Mouse (Mus musculus) E14TG2a.4 (cell line): ENCODE measurements around the gene Fam47e.
A peak's percentile ranks its signal among the peaks of the same experiment; 100 is the strongest.
"Not testable (repeated sequence)": the region's sequence is repeated elsewhere in the genome, so short reads cannot be mapped to it uniquely, and the experiment has no call there.

Source experiments
- H3K27me3 ChIP-seq: 2 replicates; pipeline ENCODE4 v1.6.1; 2014; ENCODE audit warnings: low read length, control low read depth; ENCODE audit not compliant: insufficient read depth
- H3K36me3 ChIP-seq: 2 replicates; pipeline ENCODE4 v1.6.1; 2014; ENCODE audit warnings: low read length, control low read depth; ENCODE audit not compliant: insufficient read depth
- H3K4me1 ChIP-seq: replicated peaks from 2 replicates; pipeline ENCODE4 v1.6.1; 2014; ENCODE audit warnings: low read depth, low read length, control low read depth
- H3K4me3 ChIP-seq: replicated peaks from 2 replicates; pipeline ENCODE4 v1.5.1; 2014; ENCODE audit warnings: mild to moderate bottlenecking, low read length
- H3K9me3 ChIP-seq: 2 replicates; pipeline ENCODE4 v1.6.1; 2014; ENCODE audit warnings: low read length, control low read depth
- CTCF ChIP-seq: conservative IDR thresholded peaks from 2 replicates; pipeline ENCODE4 v1.5.1; 2014; ENCODE audit warnings: low read length
- NANOG ChIP-seq: IDR thresholded peaks from 2 replicates; pipeline ENCODE4 v1.6.1; 2014; ENCODE audit warnings: borderline replicate concordance, low read length, mixed read lengths
- POU5F1 ChIP-seq: IDR thresholded peaks from 2 replicates; pipeline ENCODE4 v1.6.1; 2014; ENCODE audit warnings: low read length, borderline replicate concordance

The Fam47e gene

DNA sequence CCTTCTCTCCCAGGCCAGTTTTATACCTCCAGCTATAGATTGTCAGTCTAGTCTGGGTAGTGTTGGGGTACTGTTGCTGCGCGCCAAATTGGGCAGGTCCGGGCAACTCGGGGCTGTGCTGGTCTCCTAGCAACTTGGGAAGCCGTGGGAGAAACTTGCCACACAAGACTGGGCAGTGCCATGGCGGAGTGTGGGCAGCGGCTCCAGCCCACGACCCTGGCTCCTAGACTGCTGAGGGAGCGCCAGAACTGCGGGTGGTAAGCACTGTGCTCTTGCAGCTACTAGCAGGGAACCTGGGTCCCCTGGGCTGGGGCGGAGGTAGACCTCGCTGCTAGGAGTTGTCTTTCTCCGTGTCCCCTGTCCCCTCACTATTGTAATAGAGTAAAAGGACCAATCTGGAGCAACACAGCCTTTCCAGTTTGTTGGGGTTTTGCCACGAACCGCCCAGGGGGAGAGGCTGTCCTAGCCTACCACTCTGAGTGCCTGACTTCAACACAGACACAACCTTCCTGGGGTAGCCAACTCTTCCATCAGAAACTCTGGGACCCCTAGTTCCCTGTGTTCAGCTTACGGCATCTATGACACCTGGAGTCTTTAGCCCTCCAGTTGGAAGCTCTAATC, at the start of gene Fam47e:
Fam47e (plus strand) TSS at position 179 of the 621 bp plus-strand sequence.
- peak within 1 kb of the TSS; percentile 67 for H3K4me3 ChIP-seq
- H3K4me1 ChIP-seq: 0 out of 2 replicates have a peak, but pooled peaks cover 4% of the 10 kb centered on the region
- no peaks in the 10 kb centered on the region for H3K36me3 ChIP-seq
- peaks cover 5% of the 10 kb centered on the region for H3K27me3 ChIP-seq
- no peaks in the 10 kb centered on the region for H3K9me3 ChIP-seq
- TF ChIP-seq NANOG: no peak
- TF ChIP-seq POU5F1: no peak
- no peak for TF ChIP-seq CTCF

DNA sequence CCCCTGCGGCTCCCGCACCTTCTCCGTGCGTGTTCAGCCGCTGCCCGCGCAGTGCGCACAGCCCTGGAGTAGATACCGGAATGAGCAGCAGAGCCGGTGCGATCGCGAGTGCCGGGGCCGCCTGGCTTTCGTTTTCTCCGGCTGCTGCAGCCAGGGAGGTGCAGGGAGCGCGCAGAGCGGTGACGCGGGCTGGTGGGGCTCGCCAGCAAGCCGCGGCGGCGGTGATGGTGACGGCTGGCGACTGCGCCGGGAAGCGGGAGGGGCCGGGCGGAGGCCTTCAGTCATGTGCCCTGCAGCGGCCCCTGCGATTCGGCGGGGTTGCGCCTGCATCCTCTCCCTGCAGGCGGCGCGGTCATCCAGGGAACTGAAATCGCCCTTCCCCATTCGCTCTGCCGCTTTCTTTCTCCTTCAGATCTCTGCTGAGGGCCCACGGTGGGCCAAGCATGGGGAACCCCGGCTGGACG, 49.4 kb upstream of the Fam47e start:
- TF ChIP-seq POU5F1: no peak
- TF ChIP-seq CTCF: no peak; the same call in 1 of the 2 replicates
- no peak for TF ChIP-seq NANOG
- Histone ChIP-seq H3K4me3 (peak overlapping the region; percentile 92), H3K9me3 (peaks cover 16% of the 10 kb centered on the region), H3K27me3 (peaks cover 2% of the 10 kb centered on the region; the same call in 1 of the 2 replicates), H3K36me3 (peaks cover 7% of the 10 kb centered on the region), H3K4me1 (peaks cover 48% of the 10 kb centered on the region)

DNA sequence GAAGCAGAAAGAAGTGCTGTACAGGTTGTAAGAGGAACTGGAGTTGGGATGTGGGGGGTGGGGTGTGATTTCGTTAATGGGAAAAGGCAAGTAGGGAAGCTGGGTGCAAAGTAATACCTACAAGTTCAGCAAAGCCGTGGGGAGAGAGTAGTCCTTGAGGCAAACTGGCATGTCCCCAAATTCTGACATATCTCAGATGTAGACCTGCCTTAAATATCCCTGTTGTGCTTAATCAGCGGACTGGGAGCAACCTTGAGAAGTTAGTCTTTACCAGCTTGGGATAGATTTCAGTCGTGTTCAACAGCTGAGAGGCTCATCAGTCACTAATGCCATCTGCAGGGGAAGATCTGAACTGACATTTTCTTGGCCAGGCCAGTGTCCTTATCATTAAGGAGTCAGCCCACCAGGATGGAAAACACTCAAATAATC, 48.6 kb upstream of the Fam47e start:
- TF ChIP-seq CTCF (peak; percentile 38), NANOG (no peak), POU5F1 (no peak)

DNA sequence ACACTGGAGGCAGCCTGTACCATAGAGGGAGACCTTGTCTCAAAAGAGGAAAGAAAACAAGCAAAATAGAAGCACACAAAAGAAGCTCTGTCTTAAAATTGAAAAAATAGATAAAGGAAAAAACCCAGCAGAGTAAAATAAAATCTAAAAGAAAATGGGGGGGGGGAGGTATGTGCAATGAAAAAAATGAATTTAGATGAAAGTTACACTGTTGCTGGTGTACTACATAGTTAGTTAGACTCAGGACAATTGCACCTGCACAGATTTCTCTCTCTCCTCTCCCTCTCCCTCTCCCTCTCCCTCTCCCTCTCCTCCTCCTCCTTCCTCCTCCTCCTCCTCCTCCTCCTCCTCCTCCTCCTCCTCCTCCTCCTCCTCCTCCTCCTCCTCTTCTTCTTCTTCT, 48.1 kb upstream of the Fam47e start, which contains the start of gene Scarb2:
Scarb2 (minus strand) TSS at position 101 of the 400 bp plus-strand sequence.
- TF ChIP-seq NANOG: no peak
- TF ChIP-seq POU5F1: no peak
- TF ChIP-seq CTCF: no peak
- H3K27me3 ChIP-seq: peaks cover 2% of the 10 kb centered on the region; the same call in 1 of the 2 replicates
- H3K9me3 ChIP-seq: peaks cover 29% of the 10 kb centered on the region
- H3K4me1 ChIP-seq: peaks cover 37% of the 10 kb centered on the region
- H3K4me3 ChIP-seq: peak within 1 kb of the TSS; percentile 92
- H3K36me3 ChIP-seq: peaks cover 6% of the 10 kb centered on the region

More for the DNA sequence above, 48.6 kb upstream of the Fam47e start:
- peaks cover 6% of the 10 kb centered on the region for H3K36me3 ChIP-seq
- H3K4me1 ChIP-seq: peaks cover 39% of the 10 kb centered on the region
- peaks cover 24% of the 10 kb centered on the region for H3K9me3 ChIP-seq
- peaks cover 2% of the 10 kb centered on the region; the same call in 1 of the 2 replicates for H3K27me3 ChIP-seq
- H3K4me3 ChIP-seq: peak overlapping the region; percentile 92

DNA sequence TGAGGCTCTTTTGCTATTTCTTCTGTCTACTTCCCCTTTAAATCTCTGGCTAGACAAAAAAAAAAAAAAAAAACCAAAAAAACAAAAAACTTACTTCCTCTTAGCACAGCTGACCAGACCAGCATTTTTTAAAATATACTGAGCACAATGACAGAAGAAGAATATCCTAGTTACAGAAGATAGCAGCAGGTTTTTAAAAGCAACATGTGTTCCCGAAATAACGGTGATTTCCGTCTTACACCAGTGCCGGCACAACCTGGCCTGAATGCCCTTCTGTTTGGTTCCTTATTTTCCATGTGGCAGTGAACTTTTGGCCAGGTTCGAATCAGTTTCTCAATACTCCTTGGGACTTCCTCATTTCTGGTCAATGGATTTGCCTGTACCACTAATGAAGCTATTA, 46.0 kb upstream of the Fam47e start:
- H3K4me1 ChIP-seq: peaks cover 16% of the 10 kb centered on the region
- peaks cover 2% of the 10 kb centered on the region; the same call in 1 of the 2 replicates for H3K27me3 ChIP-seq
- H3K9me3 ChIP-seq: peaks cover 37% of the 10 kb centered on the region
- 0 out of 2 replicates have a peak, but pooled peaks cover 2% of the 10 kb centered on the region for H3K36me3 ChIP-seq
- TF ChIP-seq POU5F1 (no peak), CTCF (no peak), NANOG (no peak)
- no peak overlapping the region for H3K4me3 ChIP-seq

DNA sequence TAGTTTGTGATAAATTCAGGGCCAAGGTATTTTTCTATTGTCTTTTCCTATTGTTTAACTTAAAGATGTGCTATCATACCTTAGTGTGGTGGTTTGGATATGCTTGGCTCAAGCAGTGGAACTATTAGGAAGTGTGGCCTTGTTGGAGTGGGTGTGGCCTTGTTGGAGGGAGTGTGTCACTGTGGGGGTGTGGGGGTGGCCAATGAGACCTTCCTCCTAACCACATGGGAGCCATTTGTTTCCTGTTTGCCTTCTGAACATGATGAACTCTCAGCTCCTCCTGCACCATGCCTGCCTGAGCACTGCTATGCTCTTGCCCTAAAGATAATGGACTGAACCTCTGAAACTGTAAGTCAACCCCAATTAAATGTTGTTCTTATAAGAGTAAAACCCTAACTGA, 43.6 kb upstream of the Fam47e start:
- H3K36me3 ChIP-seq: 0 out of 2 replicates have a peak, but pooled peaks cover 2% of the 10 kb centered on the region
- TF ChIP-seq POU5F1: no peak
- H3K27me3 ChIP-seq: peaks cover 2% of the 10 kb centered on the region; the same call in 1 of the 2 replicates

DNA sequence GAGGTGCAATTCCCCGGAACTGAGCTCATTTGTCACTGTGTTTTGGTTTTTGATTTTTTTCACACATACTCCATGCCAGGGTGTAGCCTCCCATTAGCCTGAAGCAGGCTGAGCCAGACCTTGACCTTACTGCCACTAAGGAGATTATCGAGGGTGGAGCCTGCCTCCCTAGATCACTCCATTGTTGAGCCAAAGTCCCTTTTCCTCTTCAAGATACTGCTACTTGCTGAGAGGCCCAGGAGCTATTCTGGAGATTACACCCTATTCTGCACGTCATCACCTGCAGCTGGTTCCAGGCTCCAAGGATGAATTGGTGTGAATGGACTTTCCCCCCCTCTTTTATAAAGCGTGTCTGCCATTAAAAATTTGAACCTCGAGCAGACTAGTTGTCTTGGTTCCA, 42.8 kb upstream of the Fam47e start:
- H3K36me3 ChIP-seq: 0 out of 2 replicates have a peak, but pooled peaks cover 2% of the 10 kb centered on the region
- TF ChIP-seq NANOG (no peak), CTCF (no peak), POU5F1 (no peak)
- peaks cover 2% of the 10 kb centered on the region; the same call in 1 of the 2 replicates for H3K27me3 ChIP-seq

More for the DNA sequence above, 43.6 kb upstream of the Fam47e start:
- H3K9me3 ChIP-seq: peaks cover 37% of the 10 kb centered on the region
- no peak overlapping the region for H3K4me3 ChIP-seq
- H3K4me1 ChIP-seq: peaks cover 5% of the 10 kb centered on the region

DNA sequence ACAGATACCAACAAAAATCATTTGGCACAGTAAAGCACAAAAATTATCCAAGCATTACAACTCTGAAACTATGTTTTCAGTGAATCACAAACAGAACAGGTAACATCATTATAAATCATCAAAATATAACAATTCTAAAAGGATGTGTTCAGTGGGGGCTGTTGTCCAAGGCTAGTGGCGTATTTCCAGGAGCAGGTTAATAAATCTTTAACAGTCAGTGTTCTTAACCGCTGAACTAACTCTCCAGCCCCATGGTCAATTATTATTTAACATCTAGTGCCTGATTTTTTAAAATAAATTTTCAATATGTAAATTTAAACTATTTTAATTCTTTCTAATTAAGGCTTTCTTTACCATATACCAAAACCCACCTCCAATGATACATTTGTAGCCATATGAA, 33.7 kb upstream of the Fam47e start:
- not testable (repeated sequence) for H3K4me3 ChIP-seq, H3K4me1 ChIP-seq, H3K27me3 ChIP-seq, H3K36me3 ChIP-seq, H3K9me3 ChIP-seq

More for the DNA sequence above, 42.8 kb upstream of the Fam47e start:
- Histone ChIP-seq H3K4me1 (no peaks in the 10 kb centered on the region), H3K9me3 (peaks cover 37% of the 10 kb centered on the region), H3K4me3 (no peak overlapping the region)

DNA sequence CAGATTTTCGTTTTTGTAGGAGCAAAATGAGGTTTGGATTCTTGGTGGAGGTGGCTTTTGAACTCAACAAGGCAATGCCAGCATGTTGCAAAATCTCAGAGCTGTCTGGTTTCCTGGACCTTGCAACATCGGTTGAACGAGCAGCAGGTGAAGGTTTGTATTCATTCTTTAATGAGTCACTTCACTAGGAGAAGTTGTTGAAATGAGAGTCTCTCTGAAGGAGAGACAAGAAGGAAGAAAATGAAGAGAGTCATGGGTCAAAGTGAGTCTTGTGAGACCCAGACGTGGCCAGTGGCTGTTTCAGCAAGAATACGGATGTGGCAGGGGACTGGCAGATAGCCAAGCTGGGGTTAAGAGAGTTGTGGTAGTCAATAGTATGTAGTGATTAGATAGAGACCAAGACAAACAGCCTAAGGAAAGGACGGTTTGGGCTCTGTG, 30.0 kb upstream of the Fam47e start:
- Histone ChIP-seq H3K36me3 (no peaks in the 10 kb centered on the region), H3K4me3 (no peak overlapping the region), H3K4me1 (peaks cover 4% of the 10 kb centered on the region), H3K27me3 (no peaks in the 10 kb centered on the region), H3K9me3 (peaks cover 3% of the 10 kb centered on the region)
- TF ChIP-seq CTCF (no peak), POU5F1 (no peak), NANOG (no peak)
